Mouse (Mus musculus) forebrain, postnatal 0 days (tissue): ENCODE measurements around the gene H2-T22. TPM values are rescaled to one million over a fixed set of nuclear protein-coding genes. Genes with fewer than 3 reads are reported as not detected.
"Not testable (repeated sequence)": the region's sequence is repeated elsewhere in the genome, so short reads cannot be mapped to it uniquely, and the experiment has no call there.

Experiments
- ATAC-seq: fragments of 200-750 bp; cut with Nextera tagmentation; 2 replicates; pipeline ENCODE4 v1.8.0; 2017; ENCODE audit warnings: mild to moderate bottlenecking, moderate library complexity
- DNase-seq: peaks from one replicate; pipeline ENCODE4 v3.0.0-alpha.2; 2015
- H3K27ac ChIP-seq: fragments of 300-500 bp; sonication (generic); 2 replicates; pipeline ENCODE4 v1.5.1; 2014; ENCODE audit warnings: low read depth, mild to moderate bottlenecking, antibody characterized with exemption, low read length, moderate library complexity, mixed read lengths
- H3K27me3 ChIP-seq: fragments of 300-500 bp; sonication (generic); 2 replicates; pipeline ENCODE4 v1.6.1; 2014; ENCODE audit warnings: mild to moderate bottlenecking, low read length, mixed read lengths; ENCODE audit not compliant: insufficient read depth
- H3K36me3 ChIP-seq: fragments of 300-500 bp; sonication (generic); 2 replicates; pipeline ENCODE4 v1.6.1; 2014; ENCODE audit warnings: mild to moderate bottlenecking, moderate library complexity; ENCODE audit not compliant: insufficient read depth
- H3K4me1 ChIP-seq: fragments of 300-500 bp; sonication (generic); 2 replicates; pipeline ENCODE4 v1.6.1; 2014; ENCODE audit warnings: antibody characterized with exemption; ENCODE audit not compliant: insufficient read depth
- H3K4me2 ChIP-seq: fragments of 300-500 bp; sonication (generic); 2 replicates; pipeline ENCODE4 v1.6.1; 2014; ENCODE audit warnings: low read depth, mild to moderate bottlenecking, moderate library complexity
- H3K4me3 ChIP-seq: fragments of 300-500 bp; sonication (generic); 2 replicates; pipeline ENCODE4 v1.5.1; 2014; ENCODE audit warnings: low read depth, low read length, mixed read lengths
- H3K9ac ChIP-seq: fragments of 300-500 bp; sonication (generic); 2 replicates; pipeline ENCODE4 v1.6.1; 2014; ENCODE audit warnings: mild to moderate bottlenecking
- H3K9me3 ChIP-seq: fragments of 300-500 bp; sonication (generic); 2 replicates; pipeline ENCODE4 v1.6.1; 2016; ENCODE audit warnings: low read length
- CTCF ChIP-seq: sonication (generic); IDR thresholded peaks from 2 replicates; pipeline ENCODE4 v1.5.1; 2016; ENCODE audit warnings: antibody characterized with exemption, control low read depth, low read depth
- WGBS: fragments of 180-500 bp; shearing (Covaris S2); extraction: QIAGEN DNeasy Blood & Tissue Kit; methylation state at CpG from one replicate; pipeline ENCODE4 v1.1.7; 2014; 5-methylcytosine and 5-hydroxymethylcytosine counted together
- polyA plus RNA-seq: library from polyadenylated mRNA; unstranded; fragments of >200 nt; fragmentation: Nextera tagmentation; extraction: Ambion mirVana; gene quantifications from 2 replicates; pipeline ENCODE4 v1.2.1, GENCODE M21; 2015
- total RNA-seq: library from RNA; depleted of rRNA; stranded (reverse); fragments of >200 nt; gene quantifications from 2 replicates; pipeline ENCODE4 v1.2.3, GENCODE M21; 2014

H2-T22 gene
- total and polyA plus RNA-seq, 2 experiments from 2014 or later = 6.5 to 13.1 TPM

GRCm38 (mm10) chr17:36018979-36019378 lies 23.6 kb downstream of the H2-T22 start:
- Histone ChIP-seq H3K4me3 (no peak overlapping the region), H3K27ac (no peak overlapping the region), H3K27me3 (no peaks in the 10 kb centered on the region), H3K9me3 (no peaks in the 10 kb centered on the region), H3K4me1 (no peaks in the 10 kb centered on the region), H3K4me2 (no peak overlapping the region), H3K36me3 (peaks cover 18% of the 10 kb centered on the region), H3K9ac (no peak overlapping the region)
- WGBS = 73% methylated on average over 2 of the region's 2 CpGs
- no peak for DNase-seq
- no peak for TF ChIP-seq CTCF
- no peak for ATAC-seq

GRCm38 (mm10) chr17:36017046-36017445 lies 25.5 kb downstream of the H2-T22 start:
- Histone ChIP-seq H3K4me1 (no peaks in the 10 kb centered on the region), H3K4me3 (no peak overlapping the region), H3K9me3 (no peaks in the 10 kb centered on the region), H3K9ac (no peak overlapping the region), H3K36me3 (peaks cover 18% of the 10 kb centered on the region), H3K27ac (no peak overlapping the region), H3K4me2 (no peak overlapping the region), H3K27me3 (no peaks in the 10 kb centered on the region)
- no peak for DNase-seq
- no peak for ATAC-seq
- WGBS = 92% methylated on average over 5 of the region's 5 CpGs
- TF ChIP-seq CTCF = no peak

- TF ChIP-seq CTCF = no peak
- ATAC-seq (no peak), DNase-seq (no peak)
- H3K27me3 ChIP-seq = no peaks in the 10 kb centered on the region
- no peak overlapping the region for H3K9ac ChIP-seq
- no peak overlapping the region for H3K27ac ChIP-seq
- H3K4me3 ChIP-seq = no peak overlapping the region
- no peaks in the 10 kb centered on the region for H3K9me3 ChIP-seq
- no peak overlapping the region for H3K4me2 ChIP-seq
- H3K36me3 ChIP-seq = peaks cover 18% of the 10 kb centered on the region
- H3K4me1 ChIP-seq = no peaks in the 10 kb centered on the region
- WGBS = 98% methylated on average over 5 of the region's 5 CpGs
Measured at GRCm38 (mm10) chr17:36014977-36015376, 27.6 kb downstream of the H2-T22 start.

GRCm38 (mm10) chr17:36004409-36004808 lies 38.1 kb downstream of the H2-T22 start:
- WGBS = 89% methylated on average over 7 of the region's 7 CpGs
- H3K36me3 ChIP-seq, H3K27ac ChIP-seq, H3K4me1 ChIP-seq, DNase-seq, ATAC-seq, H3K9me3 ChIP-seq, H3K4me2 ChIP-seq, H3K27me3 ChIP-seq, H3K9ac ChIP-seq, H3K4me3 ChIP-seq: not testable (repeated sequence)

- Histone ChIP-seq H3K4me1 (no peaks in the 10 kb centered on the region), H3K9me3 (no peaks in the 10 kb centered on the region), H3K27ac (no peak overlapping the region), H3K9ac (no peak overlapping the region), H3K36me3 (no peaks in the 10 kb centered on the region), H3K27me3 (no peaks in the 10 kb centered on the region), H3K4me2 (no peak overlapping the region), H3K4me3 (no peak overlapping the region)
- no peak for TF ChIP-seq CTCF
- DNase-seq = no peak
- 91% methylated on average over 7 of the region's 7 CpGs for WGBS
- no peak for ATAC-seq
Measured at GRCm38 (mm10) chr17:36003331-36003730, 39.2 kb downstream of the H2-T22 start.

GRCm38 (mm10) chr17:36001966-36002365 lies 40.6 kb downstream of the H2-T22 start:
- Histone ChIP-seq H3K9ac (no peak overlapping the region), H3K9me3 (no peaks in the 10 kb centered on the region), H3K4me3 (no peak overlapping the region), H3K27me3 (no peaks in the 10 kb centered on the region), H3K27ac (no peak overlapping the region), H3K36me3 (no peaks in the 10 kb centered on the region), H3K4me1 (no peaks in the 10 kb centered on the region), H3K4me2 (no peak overlapping the region)
- no peak for ATAC-seq
- WGBS = 98% methylated on average over 6 of the region's 6 CpGs
- TF ChIP-seq CTCF = no peak
- no peak for DNase-seq

GRCm38 (mm10) chr17:36001121-36001897 lies 41.2 kb downstream of the H2-T22 start:
- no peak overlapping the region for H3K4me3 ChIP-seq
- no peak for TF ChIP-seq CTCF
- no peak for DNase-seq
- no peaks in the 10 kb centered on the region for H3K9me3 ChIP-seq
- H3K9ac ChIP-seq = no peak overlapping the region
- H3K27me3 ChIP-seq = no peaks in the 10 kb centered on the region
- no peaks in the 10 kb centered on the region for H3K36me3 ChIP-seq
- H3K27ac ChIP-seq = no peak overlapping the region
- H3K4me2 ChIP-seq = no peak overlapping the region
- H3K4me1 ChIP-seq = no peaks in the 10 kb centered on the region
- 96% methylated on average over 12 of the region's 12 CpGs for WGBS
- ATAC-seq = no peak
